Mouse (Mus musculus): Measurements from ENCODE around the gene Tmem132a. TPM values are rescaled to one million over a fixed set of nuclear protein-coding genes. Genes with fewer than 3 reads are reported as not detected.

Gene Tmem132a
- polyA plus RNA-seq, 1 experiment from 2014 or later, result 174 TPM

DNA sequence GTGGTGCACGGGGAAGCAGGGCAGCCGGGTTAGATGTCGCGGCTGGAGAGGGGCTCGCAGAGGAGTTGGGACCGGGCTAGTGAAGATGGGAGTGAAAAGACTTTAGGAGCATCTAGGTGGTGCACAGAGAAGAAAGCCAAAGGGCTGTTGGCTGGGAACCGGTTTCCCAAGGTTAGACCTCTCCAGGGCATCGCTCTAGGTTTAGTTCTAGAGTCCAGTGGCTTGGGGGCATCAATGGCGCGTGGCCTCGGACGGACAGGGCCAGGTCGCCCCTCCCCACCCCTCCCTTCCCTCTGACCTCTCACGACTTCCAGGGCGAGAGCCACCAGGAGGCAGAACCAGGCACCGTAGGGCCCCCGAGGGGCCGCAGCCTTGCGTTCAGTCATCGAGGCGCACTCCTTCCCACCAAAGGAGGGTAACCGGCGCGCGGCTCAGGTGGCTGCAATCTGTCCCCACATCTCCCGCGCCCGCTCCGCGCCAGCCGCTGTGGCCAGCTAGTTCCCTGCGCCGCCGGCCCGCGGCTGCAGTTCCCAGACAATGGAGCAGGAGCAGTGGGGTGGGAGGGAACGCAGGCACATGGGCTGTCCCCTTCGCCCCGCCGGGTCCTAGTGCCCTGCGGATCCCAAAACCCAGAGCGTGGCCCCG is 377 bp downstream of the Tmem132a start:
- Histone ChIP-seq H3K9ac (peak overlapping the region; percentile 98), H3K4me2 (peak overlapping the region; percentile 93), H3K4me1 (replicated peaks) (peaks cover 34% of the 10 kb centered on the region), H3K36me3 (peaks cover 66% of the 10 kb centered on the region), H3K27ac (peak overlapping the region; percentile 96), H3K27me3 (no peaks in the 10 kb centered on the region), H3K9me3 (no peaks in the 10 kb centered on the region), H3K4me3 (peak overlapping the region; percentile 84)
- 0% methylated on average over 42 of the region's 43 CpGs for WGBS
- ATAC-seq (ENCODE audit: low FRiP score), result peak; percentile 94

DNA sequence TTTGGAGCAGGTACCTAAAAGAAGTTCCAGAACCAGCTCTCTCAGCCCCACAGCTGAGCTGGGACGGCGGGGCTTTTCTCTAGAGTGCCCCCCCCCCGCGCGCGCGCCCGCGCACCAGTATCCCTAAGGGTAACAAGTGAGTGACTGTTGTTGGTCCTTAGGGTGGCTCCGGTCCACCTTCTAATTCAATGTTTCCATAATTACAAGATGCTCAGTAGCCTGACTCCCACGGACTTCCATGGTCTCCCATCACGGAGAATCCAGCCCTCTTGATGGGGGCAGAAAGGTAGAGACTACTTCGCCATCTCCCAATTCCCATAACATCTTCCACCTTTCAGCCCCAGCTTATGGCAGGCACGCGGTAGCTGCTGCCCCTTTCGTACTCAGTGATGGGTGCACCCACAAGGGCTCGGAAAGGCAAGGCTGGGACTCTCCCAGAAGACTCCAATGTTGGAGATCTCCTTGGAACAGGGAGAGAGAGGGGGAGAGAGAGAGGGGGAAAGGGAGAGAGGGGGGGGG is 1.1 kb downstream of the Tmem132a start:
- Histone ChIP-seq H3K9me3 (no peaks in the 10 kb centered on the region), H3K4me3 (peak overlapping the region; percentile 84), H3K36me3 (peaks cover 66% of the 10 kb centered on the region), H3K4me2 (peak overlapping the region; percentile 93), H3K27me3 (no peaks in the 10 kb centered on the region), H3K9ac (peak overlapping the region; percentile 98), H3K27ac (peak overlapping the region; percentile 96), H3K4me1 (replicated peaks) (peaks cover 34% of the 10 kb centered on the region)
- under 1% methylated on average over 17 of the region's 17 CpGs for WGBS
- peak; percentile 26 for ATAC-seq (ENCODE audit: low FRiP score)

DNA sequence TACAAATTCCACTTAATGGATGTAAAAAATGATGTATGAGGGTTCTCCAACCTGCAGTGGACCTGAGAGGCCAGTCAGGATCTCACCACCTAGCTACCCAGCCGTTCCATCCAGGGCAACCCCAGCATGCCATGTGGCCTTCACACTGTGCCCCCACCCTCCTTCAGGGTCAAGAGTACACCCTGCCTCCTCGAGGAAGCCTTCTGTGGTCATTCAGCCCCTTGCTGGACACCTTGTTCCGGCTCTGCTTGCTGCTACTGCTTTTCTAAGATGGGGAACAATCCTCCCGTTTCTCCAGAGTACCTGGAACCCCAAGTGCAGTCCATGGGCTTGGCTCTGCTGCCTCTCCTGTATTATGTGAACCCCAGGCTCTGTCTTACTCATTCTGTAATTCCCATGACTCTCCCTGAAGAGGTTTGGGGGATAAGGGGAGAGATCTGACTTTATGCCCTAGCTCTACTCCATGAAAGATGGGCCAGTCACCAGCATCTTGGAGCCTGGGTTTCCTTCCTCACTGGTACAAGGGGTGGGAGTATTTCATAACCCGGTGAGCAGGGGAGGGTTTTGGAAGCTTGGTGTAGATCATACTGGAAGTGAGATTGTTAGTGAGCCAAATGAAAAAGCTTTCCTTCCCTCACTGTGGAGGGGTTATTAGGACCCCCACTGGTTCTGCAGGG is 1.7 kb downstream of the Tmem132a start:
- ATAC-seq (ENCODE audit: low FRiP score), result no peak
- no peaks in the 10 kb centered on the region for H3K27me3 ChIP-seq
- H3K4me3 ChIP-seq, result peak overlapping the region; percentile 84
- H3K27ac ChIP-seq, result peak overlapping the region; percentile 96
- peaks cover 34% of the 10 kb centered on the region for H3K4me1 ChIP-seq (replicated peaks)
- H3K36me3 ChIP-seq, result peaks cover 66% of the 10 kb centered on the region
- peak overlapping the region; percentile 98 for H3K9ac ChIP-seq
- peak overlapping the region; percentile 93 for H3K4me2 ChIP-seq
- 25% methylated on average over 5 of the region's 5 CpGs for WGBS
- H3K9me3 ChIP-seq, result no peaks in the 10 kb centered on the region

DNA sequence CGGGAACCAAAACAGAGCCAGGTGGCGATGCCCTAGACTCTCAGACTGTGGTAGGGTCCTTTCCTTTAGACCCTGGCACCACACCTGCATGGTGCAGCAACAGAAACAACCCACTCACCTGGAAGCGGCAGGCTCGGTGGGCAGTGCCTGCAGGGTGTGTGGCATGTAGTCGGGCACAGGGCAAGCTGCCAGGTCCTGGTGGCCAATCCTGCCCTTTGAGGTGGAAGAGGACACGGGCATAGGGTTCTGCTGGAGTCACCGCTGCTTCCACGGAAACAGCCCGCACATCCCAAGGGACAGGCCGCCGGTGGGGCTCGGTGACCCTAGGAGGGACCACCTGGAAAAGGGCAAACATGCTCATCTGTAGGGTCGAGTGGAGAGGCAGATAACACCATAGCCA is 3.4 kb downstream of the Tmem132a start:
- Histone ChIP-seq H3K27ac (no peak overlapping the region), H3K9ac (no peak overlapping the region), H3K27me3 (no peaks in the 10 kb centered on the region), H3K9me3 (no peaks in the 10 kb centered on the region), H3K4me3 (0 out of 2 replicates have a peak overlapping the region, but pooled peaks have one; percentile 4), H3K4me1 (replicated peaks) (peaks cover 34% of the 10 kb centered on the region), H3K4me2 (no peak overlapping the region), H3K36me3 (peaks cover 66% of the 10 kb centered on the region)
- WGBS, result 90% methylated on average over 13 of the region's 13 CpGs
- no peak for ATAC-seq (ENCODE audit: low FRiP score)

DNA sequence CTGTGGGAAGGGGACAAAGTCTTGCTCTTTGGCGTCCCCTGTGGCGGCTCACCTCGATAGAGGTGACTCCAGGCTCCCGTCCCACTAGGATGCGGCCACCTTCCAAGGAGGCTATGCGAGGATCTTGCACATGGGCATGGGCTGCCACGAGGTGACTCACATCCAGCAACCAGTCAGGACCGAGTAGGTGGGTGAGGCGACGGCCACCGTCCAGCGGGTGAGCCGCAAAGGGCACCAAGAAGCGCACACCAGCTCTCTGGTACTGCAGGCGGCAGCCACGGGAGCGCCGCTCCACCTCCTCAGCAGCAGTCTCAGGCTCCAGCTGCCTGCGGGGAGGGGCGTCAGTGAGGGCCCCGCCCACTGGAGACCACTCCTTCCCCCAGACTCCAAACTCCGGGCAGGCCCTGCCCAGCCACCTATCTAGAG is 9.7 kb downstream of the Tmem132a start:
- Histone ChIP-seq H3K4me1 (replicated peaks) (no peaks in the 10 kb centered on the region), H3K4me2 (no peak overlapping the region), H3K9me3 (no peaks in the 10 kb centered on the region), H3K27ac (no peak overlapping the region), H3K4me3 (no peak overlapping the region), H3K36me3 (peaks cover 97% of the 10 kb centered on the region), H3K27me3 (no peaks in the 10 kb centered on the region), H3K9ac (no peak overlapping the region)
- WGBS, result 55% methylated on average over 22 of the region's 22 CpGs
- ATAC-seq (ENCODE audit: low FRiP score), result no peak

DNA sequence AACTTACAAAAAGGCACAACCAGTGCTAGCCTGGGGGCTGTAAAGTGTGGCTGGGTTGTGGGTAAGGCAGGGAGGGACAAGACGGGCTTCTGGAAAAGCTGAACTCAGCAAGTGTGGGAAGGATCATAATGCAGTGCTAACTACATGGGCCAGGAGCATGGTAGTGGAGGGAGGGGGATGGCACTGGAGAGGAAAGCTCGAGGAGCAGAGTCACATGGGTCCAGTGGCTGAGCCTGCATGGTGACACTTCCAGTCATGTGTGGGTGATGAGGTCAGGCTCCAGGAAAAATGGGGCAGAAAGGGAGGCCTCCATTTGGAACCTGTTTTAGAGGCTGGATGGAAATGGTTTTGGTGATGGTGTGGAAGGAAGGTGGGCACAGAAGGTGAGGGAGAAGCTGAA is 13.2 kb downstream of the Tmem132a start:
- Histone ChIP-seq H3K27me3 (no peaks in the 10 kb centered on the region), H3K4me2 (no peak overlapping the region), H3K27ac (0 out of 2 replicates have a peak overlapping the region, but pooled peaks have one; percentile 0), H3K36me3 (peaks cover 64% of the 10 kb centered on the region), H3K9ac (no peak overlapping the region), H3K4me3 (no peak overlapping the region), H3K9me3 (no peaks in the 10 kb centered on the region), H3K4me1 (replicated peaks) (no peaks in the 10 kb centered on the region)
- WGBS, result 48% methylated on average over 2 of the region's 2 CpGs
- ATAC-seq (ENCODE audit: low FRiP score), result 0 out of 2 replicates have a peak, but pooled peaks have one; percentile 16

DNA sequence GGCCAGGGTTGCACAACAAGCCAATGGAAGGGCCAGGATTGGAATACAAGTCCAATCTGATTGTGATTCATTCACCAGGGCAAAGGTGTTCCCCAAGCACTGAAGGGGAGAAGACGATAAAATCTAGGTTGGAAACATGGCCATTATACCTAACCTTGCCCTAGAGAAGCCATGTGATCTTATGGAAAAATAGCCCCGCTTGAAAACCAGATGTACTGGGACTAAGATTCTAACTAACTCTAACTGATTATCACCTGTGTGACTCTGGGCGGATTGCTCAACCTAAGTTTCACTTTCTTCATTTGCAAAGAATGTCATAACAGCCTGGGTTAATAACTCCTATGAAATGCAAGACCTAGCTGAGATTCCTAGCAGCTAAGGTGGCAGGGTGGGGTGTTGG is 14.3 kb downstream of the Tmem132a start:
- Histone ChIP-seq H3K27ac (0 out of 2 replicates have a peak overlapping the region, but pooled peaks have one; percentile 0), H3K4me3 (no peak overlapping the region), H3K9ac (no peak overlapping the region), H3K36me3 (peaks cover 53% of the 10 kb centered on the region), H3K4me1 (replicated peaks) (no peaks in the 10 kb centered on the region), H3K27me3 (no peaks in the 10 kb centered on the region), H3K4me2 (no peak overlapping the region), H3K9me3 (no peaks in the 10 kb centered on the region)
- 91% methylated on average over 3 of the region's 3 CpGs for WGBS
- ATAC-seq (ENCODE audit: low FRiP score), result no peak

DNA sequence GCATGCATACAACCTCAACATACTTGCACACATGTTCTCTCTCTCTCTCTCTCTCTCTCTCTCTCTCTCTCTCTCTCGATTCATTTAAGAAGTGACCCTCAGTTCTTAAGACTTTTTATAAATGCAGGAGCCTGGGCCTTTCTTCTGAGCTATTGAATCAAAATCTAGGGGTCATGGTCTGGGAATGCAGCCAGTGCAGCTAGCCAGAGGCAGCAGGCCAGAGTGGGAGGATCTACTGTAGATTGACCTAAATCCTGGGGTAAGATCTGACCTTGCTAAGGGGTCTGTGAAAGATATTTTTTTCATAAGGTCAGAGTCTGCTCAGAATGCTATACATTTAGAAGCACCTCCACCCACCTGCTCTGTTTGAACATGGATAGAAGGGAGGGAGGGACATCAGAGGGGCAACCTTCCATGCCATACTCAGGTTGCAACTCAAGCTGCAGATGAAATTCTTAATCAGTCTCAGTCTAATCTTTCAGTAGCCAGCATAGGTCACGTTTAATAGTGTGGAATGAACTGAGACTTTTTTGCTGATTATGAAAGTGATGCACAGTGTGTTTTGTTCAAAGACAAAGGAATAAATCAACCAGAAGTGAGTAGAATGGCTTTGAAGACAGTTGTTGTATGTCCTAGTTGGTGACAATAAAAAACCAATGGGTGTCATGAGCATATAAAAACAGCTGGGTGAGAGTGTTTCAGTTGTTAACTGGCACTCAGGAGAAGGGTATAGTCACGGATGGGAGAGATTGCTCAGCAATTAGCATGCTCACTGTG is 22.2 kb downstream of the Tmem132a start:
- Histone ChIP-seq H3K9ac (no peak overlapping the region), H3K27ac (no peak overlapping the region), H3K27me3 (no peaks in the 10 kb centered on the region), H3K4me1 (replicated peaks) (peaks cover 27% of the 10 kb centered on the region), H3K4me2 (no peak overlapping the region), H3K4me3 (no peak overlapping the region), H3K9me3 (no peaks in the 10 kb centered on the region), H3K36me3 (no peaks in the 10 kb centered on the region)
- WGBS, result 36% methylated on average over 3 of the region's 3 CpGs
- no peak for ATAC-seq (ENCODE audit: low FRiP score)

DNA sequence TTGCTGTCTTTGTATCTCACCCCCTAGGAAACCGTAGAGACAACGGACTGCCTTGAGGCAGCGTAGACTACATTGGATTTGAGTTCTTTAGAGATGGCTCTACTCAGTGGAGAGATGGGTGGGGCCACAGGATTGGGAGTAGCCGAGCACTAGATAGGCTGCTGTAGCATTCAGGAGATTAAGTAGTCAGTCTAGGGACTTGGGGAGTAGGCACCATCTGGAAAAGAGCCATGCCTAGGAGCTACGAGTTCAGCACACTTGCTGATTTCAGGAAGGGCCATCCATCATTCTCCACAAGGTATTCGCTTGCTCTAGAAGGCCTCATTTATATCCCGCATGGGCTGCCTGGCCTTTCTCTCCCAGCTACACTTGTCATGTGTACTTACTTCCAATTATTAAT is 23.6 kb downstream of the Tmem132a start:
- Histone ChIP-seq H3K4me1 (replicated peaks) (peaks cover 27% of the 10 kb centered on the region), H3K36me3 (no peaks in the 10 kb centered on the region), H3K9me3 (no peaks in the 10 kb centered on the region), H3K27me3 (no peaks in the 10 kb centered on the region), H3K4me2 (no peak overlapping the region), H3K4me3 (no peak overlapping the region), H3K9ac (no peak overlapping the region), H3K27ac (peak overlapping the region; percentile 46)
- WGBS, result 47% methylated on average over 7 of the region's 7 CpGs
- peak; percentile 52 for ATAC-seq (ENCODE audit: low FRiP score)

DNA sequence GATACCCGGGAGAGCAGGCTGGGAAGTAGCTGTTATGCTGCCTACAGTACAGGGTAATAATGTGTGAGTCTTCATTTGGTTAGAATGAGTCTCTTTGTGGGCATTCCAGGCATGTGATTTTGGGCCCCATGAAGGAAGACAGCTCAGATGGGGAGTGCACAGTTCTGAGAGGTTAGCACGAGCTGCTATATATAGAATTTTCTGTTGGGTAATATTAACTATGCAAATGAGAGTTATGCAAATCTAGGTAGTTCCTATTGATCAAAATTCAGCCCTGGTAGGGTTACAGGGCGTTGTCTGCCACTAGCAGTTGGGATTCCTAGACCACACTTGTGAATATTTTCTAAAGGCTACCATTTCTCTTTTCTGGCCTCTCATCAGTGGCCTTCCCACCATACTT is 24.3 kb downstream of the Tmem132a start:
- Histone ChIP-seq H3K4me1 (replicated peaks) (peaks cover 27% of the 10 kb centered on the region), H3K9me3 (no peaks in the 10 kb centered on the region), H3K27me3 (no peaks in the 10 kb centered on the region), H3K4me3 (no peak overlapping the region), H3K4me2 (no peak overlapping the region), H3K36me3 (no peaks in the 10 kb centered on the region), H3K9ac (no peak overlapping the region), H3K27ac (no peak overlapping the region)
- WGBS, result 81% methylated on average over 3 of the region's 3 CpGs
- ATAC-seq (ENCODE audit: low FRiP score), result no peak

DNA sequence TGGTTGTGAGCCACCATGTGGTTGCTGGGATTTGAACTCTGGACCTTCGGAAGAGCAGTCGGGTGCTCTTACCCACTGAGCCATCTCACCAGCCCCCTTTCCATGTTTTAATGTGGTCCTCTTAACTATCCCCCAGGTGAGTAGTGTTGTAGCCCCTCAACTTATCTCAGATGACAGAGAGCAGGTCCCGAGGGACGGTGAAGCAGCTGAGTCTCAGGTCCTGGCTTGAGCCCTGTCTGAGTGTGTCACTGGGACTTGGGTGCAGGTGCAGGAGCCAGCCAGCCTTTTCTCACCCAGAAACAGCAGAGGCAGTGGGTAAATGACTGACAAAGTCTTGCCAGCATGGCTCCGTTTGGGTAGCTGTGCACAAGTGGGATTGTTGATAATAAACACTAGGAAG is 25.5 kb downstream of the Tmem132a start:
- Histone ChIP-seq H3K36me3 (no peaks in the 10 kb centered on the region), H3K4me2 (no peak overlapping the region), H3K27ac (no peak overlapping the region), H3K27me3 (no peaks in the 10 kb centered on the region), H3K9me3 (no peaks in the 10 kb centered on the region), H3K4me3 (no peak overlapping the region), H3K4me1 (replicated peaks) (peaks cover 27% of the 10 kb centered on the region), H3K9ac (no peak overlapping the region)
- 91% methylated on average over 5 of the region's 5 CpGs for WGBS
- ATAC-seq (ENCODE audit: low FRiP score), result no peak

DNA sequence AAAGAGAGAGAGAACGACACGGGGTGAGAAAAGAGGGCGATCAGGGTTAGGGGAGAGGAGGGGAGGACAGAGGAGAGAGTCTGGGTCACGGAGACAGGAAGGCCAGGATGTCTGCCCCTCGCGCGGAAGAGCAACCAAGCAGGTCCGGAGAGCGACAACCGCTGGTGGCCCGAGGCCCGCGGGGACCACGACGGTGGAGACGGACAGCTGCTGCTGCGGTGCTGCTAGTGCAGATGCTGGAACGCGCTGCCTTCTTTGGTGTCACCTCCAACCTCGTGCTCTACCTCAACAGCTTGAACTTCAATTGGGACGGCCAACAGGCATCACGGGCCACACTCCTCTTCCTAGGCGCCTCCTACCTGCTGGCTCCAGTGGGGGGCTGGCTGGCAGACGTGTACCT is 26.8 kb downstream of the Tmem132a start:
- Histone ChIP-seq H3K36me3 (no peaks in the 10 kb centered on the region), H3K9ac (no peak overlapping the region), H3K4me3 (no peak overlapping the region), H3K4me1 (replicated peaks) (peaks cover 24% of the 10 kb centered on the region), H3K9me3 (no peaks in the 10 kb centered on the region), H3K27ac (no peak overlapping the region), H3K27me3 (no peaks in the 10 kb centered on the region), H3K4me2 (no peak overlapping the region)
- 50% methylated on average over 24 of the region's 24 CpGs for WGBS
- ATAC-seq (ENCODE audit: low FRiP score), result no peak
